Mouse (Mus musculus) G1E (cell line): ENCODE measurements around the gene Stag2.

Experiments used
- CTCF ChIP-seq: IDR thresholded peaks from 2 replicates; pipeline ENCODE4 v1.5.1; 2012; ENCODE audit warnings: low read depth, low read length, inconsistent platforms, mixed read lengths
- GATA1 ChIP-seq: IDR thresholded peaks from 2 replicates; pipeline ENCODE4 v1.6.1; 2012; ENCODE audit warnings: borderline replicate concordance, low read length, inconsistent platforms, mixed read lengths
- GATA2 ChIP-seq: IDR thresholded peaks from 2 replicates; pipeline ENCODE4 v1.6.1; 2012; ENCODE audit warnings: low read depth, low read length, inconsistent platforms, borderline replicate concordance
- TAL1 ChIP-seq: conservative IDR thresholded peaks from 2 replicates; pipeline ENCODE4 v1.6.1; 2012; ENCODE audit warnings: low read depth, low read length, inconsistent platforms, mixed read lengths

GRCm38 (mm10) chrX:42250342-42250741 lies 101.2 kb downstream of the Stag2 start:
- TF ChIP-seq CTCF (no peak), TAL1 (no peak), GATA1 (no peak), GATA2 (no peak)
